Mouse (Mus musculus): ENCODE results near the gene Hint1. TPM values are rescaled to one million over a fixed set of nuclear protein-coding genes. Genes with fewer than 3 reads are reported as not detected.
"Not testable (repeated sequence)": the region's sequence is repeated elsewhere in the genome, so short reads cannot be mapped to it uniquely, and the experiment has no call there.

Gene Hint1
- polyA plus RNA-seq, 1 experiment from 2014 or later = 875 TPM

DNA sequence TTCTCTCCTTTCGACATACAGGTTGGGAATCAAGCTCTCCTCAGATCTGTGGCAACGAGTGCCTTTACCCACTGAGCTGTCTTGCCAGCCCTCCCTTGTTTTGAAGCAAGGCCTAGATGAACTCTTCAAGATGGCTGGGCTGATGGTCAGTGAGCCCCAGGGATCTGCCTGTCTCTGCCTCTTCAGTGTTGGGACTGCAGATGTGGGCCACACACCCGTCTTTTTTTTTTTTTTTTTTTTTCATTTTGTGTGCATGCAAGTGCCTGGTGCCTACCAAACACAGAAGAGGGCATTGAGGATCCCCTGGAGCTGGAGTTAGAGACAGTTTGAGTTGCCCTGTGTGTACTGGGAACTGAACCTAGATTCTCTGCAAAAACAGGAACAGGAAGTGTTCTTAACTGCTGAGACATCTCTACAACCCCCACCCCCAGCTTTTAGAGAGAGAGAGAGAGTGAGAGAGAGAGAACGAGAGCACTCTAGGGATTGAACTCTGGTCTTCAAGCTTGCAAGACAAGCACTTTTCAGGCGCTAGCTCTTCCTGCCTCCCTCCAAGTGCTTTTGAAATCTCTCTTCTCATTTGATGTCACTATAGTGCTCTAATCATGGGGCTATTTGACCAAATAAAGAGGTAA is 18.1 kb downstream of the Hint1 start:
- DNase-seq (ENCODE audit: low spot score) = no peak
- Histone ChIP-seq H3K27me3 (replicated peaks; ENCODE audit: control insufficient read depth, insufficient read depth, low read length) (no peaks in the 10 kb centered on the region), H3K4me3 (ENCODE audit: low read depth, low read length) (no peak overlapping the region), H3K4me2 (ENCODE audit: low read length) (no peak overlapping the region), H3K27ac (ENCODE audit: low read depth, low read length) (no peak overlapping the region), H3K36me3 (ENCODE audit: control insufficient read depth, insufficient read depth, low read length) (no peaks in the 10 kb centered on the region), H3K9me3 (replicated peaks; ENCODE audit: control insufficient read depth, low read length) (no peaks in the 10 kb centered on the region), H3K4me1 (ENCODE audit: control insufficient read depth, insufficient read depth, low read length) (no peaks in the 10 kb centered on the region; the same call in 1 of the 2 replicates), H3K9ac (ENCODE audit: low read length) (no peak overlapping the region)
- ATAC-seq = no peak
- 78% methylated on average over 5 of the region's 5 CpGs for WGBS

DNA sequence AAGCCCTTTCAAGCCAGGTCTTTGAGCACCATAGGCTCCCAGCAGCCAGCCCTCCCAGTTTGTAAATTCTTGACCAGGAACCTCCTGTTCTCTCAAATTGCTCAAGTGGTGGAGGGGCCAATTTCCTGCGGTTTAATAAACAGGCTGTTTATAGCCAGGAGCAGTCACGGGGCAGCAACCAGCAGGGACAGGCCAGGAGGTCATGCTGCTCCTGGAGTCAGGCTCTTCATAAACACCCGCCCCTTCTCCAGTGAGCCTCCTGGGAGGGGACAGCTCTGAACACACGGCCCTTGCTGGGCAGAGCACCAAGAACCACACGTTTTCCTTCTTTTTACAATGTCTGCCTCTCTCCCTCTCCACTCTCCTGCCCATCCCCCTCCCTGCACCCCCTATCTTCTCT is 18.8 kb downstream of the Hint1 start:
- 39% methylated on average over 5 of the region's 5 CpGs for WGBS
- no peaks in the 10 kb centered on the region for H3K27me3 ChIP-seq (replicated peaks; ENCODE audit: control insufficient read depth, insufficient read depth, low read length)
- no peaks in the 10 kb centered on the region; the same call in 1 of the 2 replicates for H3K4me1 ChIP-seq (ENCODE audit: control insufficient read depth, insufficient read depth, low read length)
- no peak overlapping the region for H3K4me2 ChIP-seq (ENCODE audit: low read length)
- no peaks in the 10 kb centered on the region for H3K36me3 ChIP-seq (ENCODE audit: control insufficient read depth, insufficient read depth, low read length)
- H3K9ac ChIP-seq (ENCODE audit: low read length) = no peak overlapping the region
- no peaks in the 10 kb centered on the region for H3K9me3 ChIP-seq (replicated peaks; ENCODE audit: control insufficient read depth, low read length)
- no peak overlapping the region for H3K27ac ChIP-seq (ENCODE audit: low read depth, low read length)
- ATAC-seq = no peak
- no peak for DNase-seq (ENCODE audit: low spot score)
- no peak overlapping the region for H3K4me3 ChIP-seq (ENCODE audit: low read depth, low read length)

DNA sequence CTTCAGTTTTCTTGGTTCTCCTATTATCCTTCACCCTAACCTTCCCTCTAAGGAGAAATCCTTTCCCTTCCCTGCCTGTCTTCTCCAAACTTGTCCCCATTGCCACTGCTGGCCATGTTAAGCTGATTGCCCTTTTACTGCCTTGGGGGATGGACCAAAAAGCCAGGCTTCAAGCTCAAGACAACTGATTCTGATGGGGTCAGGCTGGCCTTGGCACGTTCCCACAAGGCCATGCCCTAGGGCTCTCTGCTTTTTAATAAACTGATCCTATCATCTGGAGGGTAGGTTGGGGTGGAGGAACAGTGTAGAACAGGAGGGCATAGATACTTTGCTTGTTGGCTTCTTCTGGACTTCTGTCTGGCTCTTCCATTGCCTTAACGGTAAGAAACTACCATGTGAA is 19.2 kb downstream of the Hint1 start:
- Histone ChIP-seq H3K9ac (ENCODE audit: low read length) (no peak overlapping the region), H3K4me3 (ENCODE audit: low read depth, low read length) (no peak overlapping the region), H3K9me3 (replicated peaks; ENCODE audit: control insufficient read depth, low read length) (no peaks in the 10 kb centered on the region), H3K4me1 (ENCODE audit: control insufficient read depth, insufficient read depth, low read length) (no peaks in the 10 kb centered on the region; the same call in 1 of the 2 replicates), H3K36me3 (ENCODE audit: control insufficient read depth, insufficient read depth, low read length) (no peaks in the 10 kb centered on the region), H3K27me3 (replicated peaks; ENCODE audit: control insufficient read depth, insufficient read depth, low read length) (no peaks in the 10 kb centered on the region), H3K27ac (ENCODE audit: low read depth, low read length) (no peak overlapping the region), H3K4me2 (ENCODE audit: low read length) (no peak overlapping the region)
- ATAC-seq (no peak), DNase-seq (ENCODE audit: low spot score) (no peak)
- 94% methylated on average over 2 of the region's 2 CpGs for WGBS

DNA sequence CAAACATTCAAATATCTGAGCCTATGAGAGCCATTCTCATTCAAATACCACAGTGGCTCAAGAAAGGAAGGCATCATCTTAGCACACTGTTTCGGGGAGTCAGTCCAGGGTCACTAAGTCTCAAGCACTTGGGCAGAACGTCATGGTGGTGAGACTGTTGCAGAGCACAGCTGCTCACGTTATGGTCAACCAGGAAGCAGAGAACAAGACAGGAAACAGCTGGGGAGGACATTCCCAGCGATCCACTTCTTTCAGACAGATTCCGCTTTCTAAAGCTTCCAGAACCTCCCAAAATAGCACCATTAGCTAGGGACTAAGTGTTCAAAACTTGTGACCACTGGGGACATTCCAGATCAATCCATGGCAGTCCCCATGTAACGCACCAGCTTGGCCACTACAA is 21.7 kb downstream of the Hint1 start:
- WGBS = 92% methylated on average over 6 of the region's 6 CpGs
- ATAC-seq (no peak), DNase-seq (ENCODE audit: low spot score) (no peak)
- no peak overlapping the region for H3K4me3 ChIP-seq (ENCODE audit: low read depth, low read length)
- H3K27ac ChIP-seq (ENCODE audit: low read depth, low read length) = no peak overlapping the region
- H3K4me1 ChIP-seq (ENCODE audit: control insufficient read depth, insufficient read depth, low read length) = no peaks in the 10 kb centered on the region
- no peak overlapping the region for H3K9ac ChIP-seq (ENCODE audit: low read length)
- H3K27me3 ChIP-seq (replicated peaks; ENCODE audit: control insufficient read depth, insufficient read depth, low read length) = no peaks in the 10 kb centered on the region
- no peaks in the 10 kb centered on the region for H3K36me3 ChIP-seq (ENCODE audit: control insufficient read depth, insufficient read depth, low read length)
- H3K9me3 ChIP-seq (replicated peaks; ENCODE audit: control insufficient read depth, low read length) = no peaks in the 10 kb centered on the region
- no peak overlapping the region for H3K4me2 ChIP-seq (ENCODE audit: low read length)

DNA sequence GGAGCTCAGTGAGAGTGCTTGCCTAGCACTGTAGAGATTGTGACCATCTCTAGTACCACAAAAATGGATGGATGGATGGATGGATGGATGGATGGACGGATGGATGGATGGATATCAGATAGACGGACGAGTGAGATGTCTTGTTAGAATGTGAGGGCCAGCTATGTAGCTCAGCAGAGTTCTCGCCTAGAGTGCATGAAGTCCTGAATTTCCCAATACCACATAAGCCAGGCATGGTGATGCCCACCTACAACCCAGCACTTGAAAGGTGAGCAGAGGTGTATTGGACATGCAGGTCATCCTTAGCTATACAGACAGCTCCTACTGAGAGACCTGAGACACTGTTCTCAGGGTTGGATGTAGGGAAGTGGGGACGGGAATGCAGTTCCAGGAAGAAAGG is 25.2 kb downstream of the Hint1 start:
- no peak for ATAC-seq
- no peak overlapping the region for H3K4me3 ChIP-seq (ENCODE audit: low read depth, low read length)

DNA sequence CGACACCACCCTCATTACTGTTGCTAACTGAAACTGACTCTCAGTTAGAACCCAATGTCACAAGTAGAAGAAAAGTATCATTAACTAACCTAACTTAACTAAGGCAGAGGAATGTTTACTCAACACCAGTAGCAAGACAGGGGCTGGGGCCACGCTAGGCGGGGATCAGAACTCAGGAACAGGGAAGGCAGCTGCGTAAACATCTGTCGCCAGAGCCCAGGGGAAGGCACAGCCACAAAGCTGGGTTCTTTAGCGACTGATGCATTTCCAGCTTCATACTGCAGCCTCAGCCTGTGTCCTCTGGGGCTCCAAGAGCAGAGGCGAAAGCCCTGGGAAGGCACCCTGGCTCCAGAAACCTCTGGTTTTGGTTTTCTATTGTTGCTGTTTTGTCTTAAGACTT is 25.9 kb downstream of the Hint1 start:
- H3K27ac ChIP-seq (ENCODE audit: low read depth, low read length) = no peak overlapping the region
- H3K36me3 ChIP-seq (ENCODE audit: control insufficient read depth, insufficient read depth, low read length) = no peaks in the 10 kb centered on the region
- 71% methylated on average over 7 of the region's 7 CpGs for WGBS
- H3K27me3 ChIP-seq (replicated peaks; ENCODE audit: control insufficient read depth, insufficient read depth, low read length) = no peaks in the 10 kb centered on the region
- H3K9me3 ChIP-seq (replicated peaks; ENCODE audit: control insufficient read depth, low read length) = no peaks in the 10 kb centered on the region
- H3K9ac ChIP-seq (ENCODE audit: low read length) = no peak overlapping the region
- no peaks in the 10 kb centered on the region for H3K4me1 ChIP-seq (ENCODE audit: control insufficient read depth, insufficient read depth, low read length)
- DNase-seq (ENCODE audit: low spot score) (no peak), ATAC-seq (no peak)
- H3K4me2 ChIP-seq (ENCODE audit: low read length) = no peak overlapping the region
- H3K4me3 ChIP-seq (ENCODE audit: low read depth, low read length) = no peak overlapping the region

More for the DNA sequence above, 25.2 kb downstream of the Hint1 start:
- no peak overlapping the region for H3K27ac ChIP-seq (ENCODE audit: low read depth, low read length)
- no peak overlapping the region for H3K9ac ChIP-seq (ENCODE audit: low read length)
- no peaks in the 10 kb centered on the region for H3K36me3 ChIP-seq (ENCODE audit: control insufficient read depth, insufficient read depth, low read length)
- 82% methylated on average over 5 of the region's 5 CpGs for WGBS
- no peak overlapping the region for H3K4me2 ChIP-seq (ENCODE audit: low read length)
- H3K27me3 ChIP-seq (replicated peaks; ENCODE audit: control insufficient read depth, insufficient read depth, low read length) = no peaks in the 10 kb centered on the region
- DNase-seq (ENCODE audit: low spot score) = no peak
- H3K4me1 ChIP-seq (ENCODE audit: control insufficient read depth, insufficient read depth, low read length) = no peaks in the 10 kb centered on the region
- H3K9me3 ChIP-seq (replicated peaks; ENCODE audit: control insufficient read depth, low read length) = no peaks in the 10 kb centered on the region

DNA sequence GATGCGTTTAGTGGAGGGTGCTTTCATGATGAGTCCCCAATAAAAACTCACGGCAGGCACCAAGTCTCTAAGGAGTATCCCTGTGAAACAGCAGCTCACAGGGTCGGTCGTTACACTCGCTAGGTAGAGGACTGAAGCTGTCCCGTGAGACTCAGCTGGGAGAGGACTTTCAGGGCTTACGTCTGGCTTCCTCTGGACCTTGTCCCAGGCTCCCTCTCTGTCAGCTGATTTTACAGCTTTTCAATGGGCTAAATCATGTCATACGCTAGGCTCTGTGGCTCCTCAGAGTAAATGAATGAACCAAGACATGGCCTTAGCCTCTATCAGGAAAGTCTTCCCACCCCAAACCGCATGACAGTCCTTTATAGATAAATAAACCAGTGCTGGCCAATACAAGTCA is 28.4 kb downstream of the Hint1 start:
- H3K27ac ChIP-seq (ENCODE audit: low read depth, low read length) = no peak overlapping the region
- no peak for DNase-seq (ENCODE audit: low spot score)
- no peak for ATAC-seq
- H3K4me3 ChIP-seq (ENCODE audit: low read depth, low read length) = no peak overlapping the region
- no peak overlapping the region for H3K4me2 ChIP-seq (ENCODE audit: low read length)
- no peaks in the 10 kb centered on the region for H3K4me1 ChIP-seq (ENCODE audit: control insufficient read depth, insufficient read depth, low read length)
- no peaks in the 10 kb centered on the region for H3K27me3 ChIP-seq (replicated peaks; ENCODE audit: control insufficient read depth, insufficient read depth, low read length)
- WGBS = 69% methylated on average over 9 of the region's 9 CpGs
- no peaks in the 10 kb centered on the region for H3K36me3 ChIP-seq (ENCODE audit: control insufficient read depth, insufficient read depth, low read length)
- no peaks in the 10 kb centered on the region for H3K9me3 ChIP-seq (replicated peaks; ENCODE audit: control insufficient read depth, low read length)
- H3K9ac ChIP-seq (ENCODE audit: low read length) = no peak overlapping the region

DNA sequence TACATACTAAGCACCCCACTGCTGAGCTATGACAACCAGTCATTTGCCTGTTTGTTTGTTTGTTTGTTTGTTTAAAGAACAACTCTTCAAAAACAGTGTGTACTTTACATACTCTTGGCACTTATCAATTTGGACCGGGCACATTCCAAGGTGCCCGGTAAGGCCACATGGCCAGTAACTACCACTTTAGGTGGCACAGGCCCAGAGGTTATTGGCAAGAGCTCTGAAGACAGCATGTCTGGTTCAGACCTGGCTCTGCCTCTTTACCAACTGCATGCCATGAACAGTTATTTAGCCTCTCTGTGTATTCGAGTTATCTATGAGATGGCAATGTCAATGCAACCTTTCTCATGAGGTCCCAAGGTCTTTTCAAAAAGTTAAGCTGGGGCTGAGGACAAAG is 30.5 kb downstream of the Hint1 start:
- not testable (repeated sequence) for ATAC-seq; H3K36me3 ChIP-seq (ENCODE audit: control insufficient read depth, insufficient read depth, low read length); H3K4me3 ChIP-seq (ENCODE audit: low read depth, low read length); H3K9ac ChIP-seq (ENCODE audit: low read length); H3K4me2 ChIP-seq (ENCODE audit: low read length); DNase-seq (ENCODE audit: low spot score); H3K27ac ChIP-seq (ENCODE audit: low read depth, low read length); H3K9me3 ChIP-seq (replicated peaks; ENCODE audit: control insufficient read depth, low read length); H3K4me1 ChIP-seq (ENCODE audit: control insufficient read depth, insufficient read depth, low read length); H3K27me3 ChIP-seq (replicated peaks; ENCODE audit: control insufficient read depth, insufficient read depth, low read length)
- 88% methylated on average over 3 of the region's 3 CpGs for WGBS

DNA sequence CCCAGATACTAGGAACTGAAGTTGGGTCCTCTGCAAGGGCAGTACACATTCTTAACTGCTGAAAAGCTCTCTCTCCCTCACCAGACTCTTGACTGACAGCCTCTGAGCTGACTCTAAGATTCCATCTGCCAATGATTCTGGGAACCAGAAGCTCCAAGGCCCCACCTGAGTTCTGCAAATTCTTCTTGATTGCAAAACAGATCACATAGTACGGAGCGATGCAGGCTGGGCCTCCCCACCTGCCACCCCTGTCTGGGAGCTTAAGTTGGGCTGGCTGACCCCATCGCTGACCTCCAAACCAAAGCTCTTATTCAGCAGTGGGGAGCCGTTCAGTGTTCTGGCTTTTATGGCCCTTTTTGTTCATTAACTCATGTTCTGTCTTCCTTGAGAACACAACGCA is 31.3 kb downstream of the Hint1 start:
- H3K36me3 ChIP-seq (ENCODE audit: control insufficient read depth, insufficient read depth, low read length) = no peaks in the 10 kb centered on the region
- no peak for ATAC-seq
- H3K9ac ChIP-seq (ENCODE audit: low read length) = no peak overlapping the region
- WGBS = 61% methylated on average over 5 of the region's 5 CpGs
- no peak overlapping the region for H3K4me3 ChIP-seq (ENCODE audit: low read depth, low read length)
- H3K9me3 ChIP-seq (replicated peaks; ENCODE audit: control insufficient read depth, low read length) = no peaks in the 10 kb centered on the region
- H3K27me3 ChIP-seq (replicated peaks; ENCODE audit: control insufficient read depth, insufficient read depth, low read length) = no peaks in the 10 kb centered on the region
- no peak overlapping the region for H3K27ac ChIP-seq (ENCODE audit: low read depth, low read length)
- peaks cover 3% of the 10 kb centered on the region; the same call in 1 of the 2 replicates for H3K4me1 ChIP-seq (ENCODE audit: control insufficient read depth, insufficient read depth, low read length)
- DNase-seq (ENCODE audit: low spot score) = no peak
- no peak overlapping the region for H3K4me2 ChIP-seq (ENCODE audit: low read length)

All from forebrain, embryonic 14.5 days (tissue).